Mouse (Mus musculus): Measurements from ENCODE around the gene Krtap2-4.

- no peak for TF ChIP-seq POLR2A (IDR thresholded peaks at IDR 0.05; ENCODE audit: control insufficient read depth, extremely low read depth, insufficient read depth, low read length, poor library complexity)
- no peak for TF ChIP-seq CTCF (IDR thresholded peaks at IDR 0.05; ENCODE audit: borderline replicate concordance, control insufficient read depth, extremely low read depth, insufficient read depth, low read length, poor library complexity)
These were observed 5.5 kb downstream of the Krtap2-4 start for GRCm38 (mm10) chr11:99609126-99609525.
